Mouse (Mus musculus) T-cell, adult 2 months (primary cell): Measurements from ENCODE around the gene Cntnap4.
"Not testable (repeated sequence)": the region's sequence is repeated elsewhere in the genome, so short reads cannot be mapped to it uniquely, and the experiment has no call there.

ENCODE experiments used
- DNase-seq: peaks from one replicate; pipeline ENCODE4 v3.0.0; 2022; ENCODE audit warnings: low spot score

Gene Cntnap4

GRCm38 (mm10) chr8:112730583-112731432 lies 161.0 kb downstream of the Cntnap4 start:
- DNase-seq: no peak

- no peak for DNase-seq
Measured at GRCm38 (mm10) chr8:112735575-112735974, 165.7 kb downstream of the Cntnap4 start.

- DNase-seq: no peak
Measured at GRCm38 (mm10) chr8:112743331-112743730, 173.5 kb downstream of the Cntnap4 start.

GRCm38 (mm10) chr8:112747296-112747695 lies 177.5 kb downstream of the Cntnap4 start:
- DNase-seq: no peak

- no peak for DNase-seq
Measured at GRCm38 (mm10) chr8:112755171-112755570, 185.3 kb downstream of the Cntnap4 start.

- no peak for DNase-seq
Measured at GRCm38 (mm10) chr8:112803058-112803457, 233.2 kb downstream of the Cntnap4 start.

- no peak for DNase-seq
Measured at GRCm38 (mm10) chr8:112809382-112809781, 239.5 kb downstream of the Cntnap4 start.

GRCm38 (mm10) chr8:112841057-112841456 lies 271.2 kb downstream of the Cntnap4 start:
- no peak for DNase-seq

GRCm38 (mm10) chr8:112849541-112849940 lies 279.7 kb downstream of the Cntnap4 start:
- not testable (repeated sequence) for DNase-seq

- DNase-seq: no peak
Measured at GRCm38 (mm10) chr8:112906458-112907112, 336.7 kb downstream of the Cntnap4 start.

- no peak for DNase-seq
Measured at GRCm38 (mm10) chr8:112909527-112909926, 339.7 kb downstream of the Cntnap4 start.

GRCm38 (mm10) chr8:112911422-112911821 lies 341.6 kb downstream of the Cntnap4 start:
- no peak for DNase-seq

GRCm38 (mm10) chr8:112922151-112922550 lies 352.3 kb downstream of the Cntnap4 start:
- no peak for DNase-seq

- DNase-seq: no peak
Measured at GRCm38 (mm10) chr8:112922789-112923188, 352.9 kb downstream of the Cntnap4 start.
